Mouse (Mus musculus) embryonic facial prominence, embryonic 15.5 days (tissue): ENCODE results near the gene Hnf4a. TPM values are rescaled to one million over a fixed set of nuclear protein-coding genes. Genes with fewer than 3 reads are reported as not detected.
"Not testable (repeated sequence)": the region's sequence is repeated elsewhere in the genome, so short reads cannot be mapped to it uniquely, and the experiment has no call there.

Experiments used
- ATAC-seq: fragments of 200-750 bp; cut with Nextera tagmentation; 2 replicates; pipeline ENCODE4 v1.8.0; 2017; ENCODE audit warnings: low read depth, moderate TSS enrichment; ENCODE audit not compliant: insufficient number of reproducible peaks, low FRiP score, low TSS enrichment
- H3K27ac ChIP-seq: fragments of 300-500 bp; sonication (generic); replicated peaks from 2 replicates; pipeline ENCODE4 v1.5.1; 2015; ENCODE audit warnings: mild to moderate bottlenecking, inconsistent platforms
- H3K27me3 ChIP-seq: fragments of 300-500 bp; sonication (generic); 2 replicates; pipeline ENCODE4 v1.6.1; 2015; ENCODE audit warnings: inconsistent platforms
- H3K36me3 ChIP-seq: fragments of 300-500 bp; sonication (generic); 2 replicates; pipeline ENCODE4 v1.6.1; 2015; ENCODE audit warnings: mild to moderate bottlenecking, inconsistent platforms
- H3K4me1 ChIP-seq: fragments of 300-500 bp; sonication (generic); 2 replicates; pipeline ENCODE4 v1.6.1; 2015; ENCODE audit warnings: inconsistent platforms
- H3K4me2 ChIP-seq: fragments of 300-500 bp; sonication (generic); replicated peaks from 2 replicates; pipeline ENCODE4 v1.6.1; 2015; ENCODE audit warnings: mild to moderate bottlenecking, inconsistent platforms
- H3K4me3 ChIP-seq: fragments of 300-500 bp; sonication (generic); replicated peaks from 2 replicates; pipeline ENCODE4 v1.5.1; 2015; ENCODE audit warnings: mild to moderate bottlenecking, inconsistent platforms
- H3K9ac ChIP-seq: fragments of 300-500 bp; sonication (generic); 2 replicates; pipeline ENCODE4 v1.6.1; 2015; ENCODE audit warnings: inconsistent platforms
- H3K9me3 ChIP-seq: fragments of 300-500 bp; sonication (generic); replicated peaks from 2 replicates; pipeline ENCODE4 v1.6.1; 2016; ENCODE audit warnings: inconsistent platforms
- WGBS: fragments of 180-500 bp; shearing (Covaris S2); methylation state at CpG from one replicate; pipeline ENCODE4 v1.1.7; 2015; 5-methylcytosine and 5-hydroxymethylcytosine counted together
- polyA plus RNA-seq: library from polyadenylated mRNA; unstranded; fragments of >200 nt; fragmentation: Nextera tagmentation; extraction: Ambion mirVana; gene quantifications from 2 replicates; pipeline ENCODE4 v1.2.1, GENCODE M21; 2015

The Hnf4a gene
- not detected in 2 replicates for polyA plus RNA-seq

- Histone ChIP-seq H3K36me3 (no peaks in the 10 kb centered on the region), H3K27me3 (no peaks in the 10 kb centered on the region), H3K4me2 (no peak within 1 kb of the TSS), H3K4me1 (no peaks in the 10 kb centered on the region), H3K27ac (no peak within 1 kb of the TSS), H3K9ac (no peak within 1 kb of the TSS), H3K4me3 (no peak within 1 kb of the TSS), H3K9me3 (no peaks in the 10 kb centered on the region)
- no peak for ATAC-seq
- WGBS = 87% methylated on average over 10 of the region's 10 CpGs
These were observed at the start of gene Hnf4a for GRCm38 (mm10) chr2:163506300-163507004. Gene Hnf4a (plus strand): TSS chr2:163506808.

DNA sequence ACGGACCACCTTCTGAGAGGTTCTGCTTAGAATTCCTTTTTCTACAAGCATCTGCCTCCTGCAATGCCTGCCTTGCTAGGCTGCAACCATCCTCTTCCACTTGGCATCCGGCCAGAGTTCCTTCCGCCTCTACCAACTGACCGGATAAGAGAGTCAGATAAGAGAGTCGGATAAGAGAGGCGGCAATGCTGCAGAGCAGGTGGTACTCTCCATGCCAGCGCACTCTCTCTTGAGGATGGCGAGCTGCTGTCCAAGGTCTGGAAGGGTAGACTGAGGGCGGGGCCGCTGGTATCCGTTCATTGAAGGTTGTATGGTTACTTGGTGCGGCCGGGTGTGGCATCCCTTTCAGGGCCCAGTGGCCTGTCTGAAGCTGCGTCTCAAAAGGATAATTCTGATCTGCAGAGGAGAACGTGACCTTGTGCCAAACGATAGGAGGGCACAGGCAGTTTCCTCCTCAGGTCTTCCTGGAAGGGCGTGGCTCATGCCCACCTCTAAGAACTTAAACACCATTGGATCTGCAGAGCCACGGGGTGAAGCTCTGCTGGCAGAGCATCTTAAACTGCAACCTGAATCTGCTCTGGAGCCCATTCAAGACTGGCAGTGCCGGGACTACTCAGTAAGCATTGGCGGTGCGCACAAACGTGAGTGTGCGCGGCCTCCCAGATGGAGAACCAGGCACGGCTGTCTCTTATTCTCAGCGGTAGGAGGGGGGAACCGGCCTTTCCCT, 47.9 kb upstream of the Hnf4a start:
- 47% methylated on average over 27 of the region's 27 CpGs for WGBS
- ATAC-seq = no peak

DNA sequence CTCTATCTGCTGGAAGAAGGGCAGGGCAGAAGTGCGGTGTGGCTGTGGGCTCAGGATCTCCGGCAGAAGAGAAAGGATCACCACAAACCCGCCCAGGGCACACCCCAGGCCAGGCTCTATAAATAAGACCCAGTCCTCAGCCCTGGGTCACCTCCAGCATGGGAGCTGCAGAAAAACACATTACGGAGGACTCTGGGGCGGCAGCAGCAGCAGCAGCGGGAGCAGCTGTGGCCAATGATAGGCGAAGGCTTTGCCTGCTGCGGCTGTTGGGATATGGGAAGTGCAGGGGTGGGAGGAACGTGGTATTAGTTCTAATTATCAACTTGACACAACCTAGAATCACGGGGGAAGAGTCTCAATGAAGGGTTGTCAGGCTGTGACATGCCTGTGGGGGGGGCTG, 47.2 kb upstream of the Hnf4a start:
- H3K4me3 ChIP-seq = no peak overlapping the region
- no peaks in the 10 kb centered on the region for H3K4me1 ChIP-seq
- no peak overlapping the region for H3K9ac ChIP-seq
- ATAC-seq = peak; percentile 45; the same call in 1 of the 2 replicates
- H3K27me3 ChIP-seq = peaks cover 13% of the 10 kb centered on the region; the same call in 1 of the 2 replicates
- 32% methylated on average over 10 of the region's 10 CpGs for WGBS
- H3K9me3 ChIP-seq = no peaks in the 10 kb centered on the region
- H3K4me2 ChIP-seq = no peak overlapping the region
- H3K27ac ChIP-seq = no peak overlapping the region
- H3K36me3 ChIP-seq = no peaks in the 10 kb centered on the region

More for the DNA sequence above, 47.9 kb upstream of the Hnf4a start:
- H3K4me2 ChIP-seq = no peak overlapping the region
- H3K4me1 ChIP-seq = no peaks in the 10 kb centered on the region
- no peak overlapping the region for H3K27ac ChIP-seq
- no peaks in the 10 kb centered on the region for H3K9me3 ChIP-seq
- no peak overlapping the region for H3K9ac ChIP-seq
- H3K4me3 ChIP-seq = no peak overlapping the region
- H3K27me3 ChIP-seq = peaks cover 13% of the 10 kb centered on the region; the same call in 1 of the 2 replicates
- H3K36me3 ChIP-seq = no peaks in the 10 kb centered on the region

- Histone ChIP-seq H3K9ac (no peak overlapping the region), H3K27ac (no peak overlapping the region)
- ATAC-seq = no peak
These were observed 46.0 kb upstream of the Hnf4a start for GRCm38 (mm10) chr2:163460622-163461021.

DNA sequence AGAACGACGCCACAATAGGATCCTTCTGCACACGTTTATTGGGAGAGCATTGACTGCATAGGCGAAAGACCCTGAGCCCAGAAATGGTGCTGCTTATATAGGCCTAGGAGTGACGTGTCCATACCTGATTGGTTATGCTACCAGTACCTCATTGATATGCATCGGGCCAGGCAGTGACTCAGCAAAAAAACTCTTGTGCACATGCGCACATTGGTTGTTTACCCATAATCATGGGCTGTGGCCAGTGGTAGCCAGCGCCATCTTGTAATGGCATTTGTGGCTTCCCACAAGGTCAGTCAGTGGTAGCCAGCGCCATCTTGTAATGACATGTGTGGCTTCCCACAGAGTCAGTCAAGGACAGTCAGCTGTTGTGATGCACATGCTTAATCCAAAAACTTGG, 45.3 kb upstream of the Hnf4a start:
- H3K4me1 ChIP-seq, H3K4me2 ChIP-seq, H3K27ac ChIP-seq, ATAC-seq, H3K9me3 ChIP-seq, H3K9ac ChIP-seq, H3K4me3 ChIP-seq, H3K36me3 ChIP-seq: not testable (repeated sequence)
- peaks cover 13% of the 10 kb centered on the region; the same call in 1 of the 2 replicates for H3K27me3 ChIP-seq
- WGBS = 92% methylated on average over 9 of the region's 9 CpGs

More at GRCm38 (mm10) chr2:163460622-163461021, 46.0 kb upstream of the Hnf4a start:
- H3K4me3 ChIP-seq = no peak overlapping the region
- H3K27me3 ChIP-seq = peaks cover 13% of the 10 kb centered on the region; the same call in 1 of the 2 replicates
- H3K9me3 ChIP-seq = no peaks in the 10 kb centered on the region
- no peaks in the 10 kb centered on the region for H3K4me1 ChIP-seq
- no peak overlapping the region for H3K4me2 ChIP-seq
- H3K36me3 ChIP-seq = no peaks in the 10 kb centered on the region; the same call in 1 of the 2 replicates
- WGBS = 87% methylated on average over 8 of the region's 8 CpGs

DNA sequence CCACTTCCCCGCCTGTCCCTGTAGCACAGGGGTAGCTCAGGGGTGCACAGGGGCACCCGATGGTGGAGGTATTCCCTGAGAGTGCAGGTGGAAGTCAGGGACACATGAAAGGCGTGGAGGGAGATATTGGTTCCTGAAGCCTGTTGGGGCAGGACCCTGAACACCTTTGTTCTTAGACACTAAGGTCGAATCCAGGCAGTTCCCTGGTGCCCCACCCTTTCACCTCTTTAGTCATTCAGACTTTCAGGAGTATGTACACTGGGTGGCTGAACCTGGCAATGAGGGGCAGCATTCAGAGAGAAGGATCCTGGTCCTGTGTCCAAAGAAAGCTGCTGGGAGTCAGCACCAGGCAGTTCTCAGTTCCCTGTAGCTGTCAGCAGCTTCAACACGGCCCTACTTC, 44.2 kb upstream of the Hnf4a start:
- Histone ChIP-seq H3K27ac (no peak overlapping the region), H3K4me3 (no peak overlapping the region), H3K9ac (no peak overlapping the region), H3K4me2 (no peak overlapping the region), H3K4me1 (no peaks in the 10 kb centered on the region), H3K27me3 (peaks cover 13% of the 10 kb centered on the region; the same call in 1 of the 2 replicates), H3K9me3 (no peaks in the 10 kb centered on the region), H3K36me3 (peaks cover 4% of the 10 kb centered on the region; the same call in 1 of the 2 replicates)
- 72% methylated on average over 5 of the region's 5 CpGs for WGBS
- ATAC-seq = no peak

GRCm38 (mm10) chr2:163462801-163463200, 43.8 kb upstream of the Hnf4a start:
- Histone ChIP-seq H3K27me3 (peaks cover 13% of the 10 kb centered on the region; the same call in 1 of the 2 replicates), H3K4me1 (no peaks in the 10 kb centered on the region), H3K36me3 (peaks cover 5% of the 10 kb centered on the region; the same call in 1 of the 2 replicates), H3K4me3 (no peak overlapping the region), H3K27ac (no peak overlapping the region), H3K4me2 (no peak overlapping the region), H3K9ac (no peak overlapping the region), H3K9me3 (no peaks in the 10 kb centered on the region)
- 77% methylated on average over 11 of the region's 11 CpGs for WGBS
- no peak for ATAC-seq

GRCm38 (mm10) chr2:163463251-163463769, 43.3 kb upstream of the Hnf4a start:
- Histone ChIP-seq H3K27me3 (peaks cover 11% of the 10 kb centered on the region; the same call in 1 of the 2 replicates), H3K4me3 (no peak overlapping the region), H3K9ac (no peak overlapping the region), H3K9me3 (no peaks in the 10 kb centered on the region), H3K36me3 (peaks cover 10% of the 10 kb centered on the region; the same call in 1 of the 2 replicates), H3K4me1 (no peaks in the 10 kb centered on the region), H3K27ac (no peak overlapping the region), H3K4me2 (no peak overlapping the region)
- 60% methylated on average over 10 of the region's 10 CpGs for WGBS
- no peak for ATAC-seq

GRCm38 (mm10) chr2:163463998-163464397, 42.6 kb upstream of the Hnf4a start:
- ATAC-seq = no peak
- Histone ChIP-seq H3K4me3 (no peak overlapping the region), H3K9me3 (no peaks in the 10 kb centered on the region), H3K4me1 (no peaks in the 10 kb centered on the region), H3K36me3 (peaks cover 16% of the 10 kb centered on the region; the same call in 1 of the 2 replicates), H3K27me3 (peaks cover 4% of the 10 kb centered on the region; the same call in 1 of the 2 replicates), H3K4me2 (no peak overlapping the region), H3K27ac (no peak overlapping the region), H3K9ac (no peak overlapping the region)
- 64% methylated on average over 4 of the region's 4 CpGs for WGBS

GRCm38 (mm10) chr2:163464562-163464961, 42.0 kb upstream of the Hnf4a start:
- H3K36me3 ChIP-seq = peaks cover 19% of the 10 kb centered on the region; the same call in 1 of the 2 replicates
- no peaks in the 10 kb centered on the region for H3K27me3 ChIP-seq
- no peak overlapping the region for H3K9ac ChIP-seq
- ATAC-seq = no peak
- H3K4me2 ChIP-seq = no peak overlapping the region
- H3K4me3 ChIP-seq = no peak overlapping the region
- no peaks in the 10 kb centered on the region for H3K4me1 ChIP-seq
- no peak overlapping the region for H3K27ac ChIP-seq
- 46% methylated on average over 6 of the region's 6 CpGs for WGBS
- H3K9me3 ChIP-seq = no peaks in the 10 kb centered on the region

GRCm38 (mm10) chr2:163466771-163467170, 39.8 kb upstream of the Hnf4a start:
- Histone ChIP-seq H3K27ac (no peak overlapping the region), H3K9ac (no peak overlapping the region), H3K27me3 (no peaks in the 10 kb centered on the region), H3K4me1 (peaks cover 9% of the 10 kb centered on the region), H3K36me3 (peaks cover 22% of the 10 kb centered on the region; the same call in 1 of the 2 replicates), H3K9me3 (no peaks in the 10 kb centered on the region), H3K4me3 (no peak overlapping the region), H3K4me2 (no peak overlapping the region)
- 60% methylated on average over 8 of the region's 8 CpGs for WGBS
- no peak for ATAC-seq
